Mouse (Mus musculus): ENCODE results near the gene Syt17.
"Not testable (repeated sequence)": the region's sequence is repeated elsewhere in the genome, so short reads cannot be mapped to it uniquely, and the experiment has no call there.

Gene Syt17

DNA sequence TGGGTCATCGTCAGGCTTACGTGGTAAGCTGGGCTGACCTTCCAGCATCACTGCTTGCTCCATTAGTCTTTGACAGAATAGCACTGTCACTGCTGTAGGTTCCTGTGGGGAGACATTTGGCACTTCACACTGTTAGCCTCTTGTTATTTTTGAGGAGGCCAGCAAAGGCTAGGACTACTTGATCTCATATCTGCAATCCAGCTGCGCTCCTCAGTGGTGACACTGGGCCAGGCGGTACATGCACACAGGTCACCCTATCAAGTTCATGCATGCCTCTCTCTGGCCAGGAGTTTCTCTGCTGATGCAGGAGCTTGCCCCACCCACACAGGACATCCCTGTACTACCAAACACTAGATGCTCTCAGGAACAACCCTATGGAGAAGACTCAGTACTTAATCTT is 71.4 kb downstream of the Syt17 start:
- DNase-seq (ENCODE audit: low spot score), result no peak

DNA sequence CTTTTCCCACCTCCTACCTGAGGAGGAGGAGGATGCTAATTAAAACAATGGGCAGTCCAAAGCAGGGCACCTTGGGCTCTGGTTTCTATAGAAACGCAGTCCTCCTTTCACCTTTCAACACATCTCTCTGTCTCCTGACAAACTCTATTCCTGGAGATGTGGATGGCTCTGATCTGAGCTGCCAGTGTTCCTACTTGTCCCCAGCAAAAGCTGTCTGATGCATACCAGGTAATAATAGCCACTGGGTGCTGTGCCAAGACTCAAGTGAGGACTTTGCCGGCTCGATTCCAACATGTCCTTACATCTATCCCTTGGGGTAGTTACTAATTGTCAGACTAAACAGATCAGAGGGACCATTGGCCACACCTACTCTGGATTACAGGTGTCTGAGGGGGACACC is 72.7 kb downstream of the Syt17 start:
- no peak for DNase-seq (ENCODE audit: low spot score)

DNA sequence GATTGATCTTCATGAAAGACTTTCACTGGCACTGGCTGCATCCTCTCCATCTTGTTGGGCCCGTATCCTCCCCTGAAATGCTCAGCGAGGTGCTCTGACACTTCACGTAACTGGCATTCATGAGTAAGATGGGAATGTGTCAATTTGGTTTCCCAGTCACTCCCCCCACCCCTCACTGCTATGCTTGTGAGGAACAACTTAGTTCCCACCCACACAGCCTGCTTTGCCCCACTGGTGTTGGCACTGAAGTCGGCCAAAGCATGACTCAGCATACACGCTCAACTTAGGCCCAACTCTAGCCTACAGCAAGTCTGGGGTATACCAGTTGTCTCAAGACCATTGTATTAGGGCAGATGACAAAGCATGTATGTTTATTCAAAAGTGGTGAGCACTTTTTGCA is 76.7 kb downstream of the Syt17 start:
- no peak for DNase-seq (ENCODE audit: low spot score)

DNA sequence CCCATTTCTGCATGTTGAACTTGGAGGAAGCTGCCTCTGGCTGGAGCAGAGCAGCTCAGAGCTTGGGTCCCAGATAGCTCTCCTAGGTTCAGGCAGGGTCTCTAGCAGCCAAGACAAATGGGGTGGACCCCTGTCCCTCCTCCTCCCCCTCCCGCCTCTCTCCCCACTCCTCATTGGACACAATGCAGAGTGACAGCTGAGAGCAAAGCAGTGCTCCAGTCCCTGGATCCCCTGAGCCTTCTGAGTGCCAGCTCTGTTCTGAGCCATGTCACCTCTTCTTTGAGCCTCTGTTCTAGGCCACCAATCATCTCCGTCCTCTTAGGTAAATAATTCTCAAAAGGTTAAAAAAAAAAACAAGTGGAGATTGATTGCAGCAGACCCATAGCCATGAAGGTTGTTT is 78.3 kb downstream of the Syt17 start:
- no peak for DNase-seq (ENCODE audit: low spot score)

DNA sequence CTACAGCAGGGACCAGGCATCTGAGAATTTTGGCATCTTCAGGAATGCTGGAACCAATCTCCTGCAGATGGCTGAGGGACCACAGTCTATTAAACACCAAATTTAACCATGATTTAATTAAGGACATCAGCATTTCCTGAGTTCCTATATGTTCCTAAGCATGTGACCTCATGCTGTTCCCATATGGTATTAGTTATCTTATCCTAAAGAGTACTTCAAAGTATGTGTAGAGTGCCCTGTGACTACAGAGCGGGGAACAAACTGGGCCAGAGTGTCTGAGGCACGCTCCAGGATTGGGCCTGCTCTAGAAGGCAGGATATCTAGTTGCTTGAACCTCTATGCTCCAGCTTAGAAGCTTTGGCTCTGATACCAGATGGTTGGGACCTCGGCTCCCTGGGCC is 82.1 kb downstream of the Syt17 start:
- DNase-seq (ENCODE audit: low spot score), result no peak

DNA sequence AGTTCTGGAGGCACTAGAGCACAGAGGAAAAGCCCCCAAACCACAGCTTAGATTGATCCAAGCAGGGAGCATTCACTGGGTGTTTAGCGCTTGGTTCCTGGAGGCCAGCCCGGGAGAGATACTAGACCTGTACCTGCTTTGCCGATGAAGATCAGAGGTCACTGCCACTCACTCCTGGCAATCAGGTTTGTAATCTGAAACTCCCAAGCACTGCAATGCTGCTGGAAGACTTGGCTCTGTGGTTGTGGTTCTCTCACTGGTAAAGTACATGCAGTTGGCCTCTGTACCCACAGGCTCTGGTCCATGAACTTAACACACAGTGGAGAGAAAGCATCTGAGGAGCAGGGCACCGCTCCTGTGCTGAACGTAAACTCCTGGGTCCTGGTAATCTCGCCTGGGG is 82.8 kb downstream of the Syt17 start:
- no peak for DNase-seq (ENCODE audit: low spot score)

DNA sequence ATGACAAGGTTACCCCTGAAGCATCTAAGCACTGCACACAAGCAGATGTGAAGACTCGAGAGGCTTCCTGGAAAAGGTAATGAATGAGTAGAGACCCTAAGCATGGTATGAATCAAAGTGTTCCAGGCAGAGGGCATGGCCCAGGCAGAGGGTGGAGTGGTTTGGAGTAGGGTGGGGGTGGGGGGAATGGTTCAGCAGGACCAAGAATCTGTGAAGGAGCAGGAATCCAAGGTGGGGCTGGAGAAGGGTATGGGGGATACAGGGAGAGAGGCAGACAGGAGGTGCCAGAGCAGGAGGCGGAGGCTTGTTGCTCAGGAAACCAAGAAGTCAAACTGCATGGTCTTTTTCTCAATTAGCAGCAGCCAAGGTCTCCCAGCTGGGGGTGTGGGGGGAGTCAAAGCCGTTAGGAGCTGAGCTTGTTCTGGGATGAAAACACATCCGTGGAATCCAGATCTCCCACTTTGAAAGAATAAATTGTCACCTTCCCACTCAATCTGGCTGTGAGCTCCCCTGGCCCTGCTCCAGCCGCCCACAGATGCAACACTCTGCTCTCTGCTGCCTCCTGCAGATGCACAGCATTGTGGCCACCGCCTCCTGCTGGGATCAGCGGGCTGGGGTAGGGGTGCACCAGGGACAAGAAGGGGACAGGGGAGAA is 83.5 kb downstream of the Syt17 start:
- peak; percentile 2 for DNase-seq (ENCODE audit: low spot score)

DNA sequence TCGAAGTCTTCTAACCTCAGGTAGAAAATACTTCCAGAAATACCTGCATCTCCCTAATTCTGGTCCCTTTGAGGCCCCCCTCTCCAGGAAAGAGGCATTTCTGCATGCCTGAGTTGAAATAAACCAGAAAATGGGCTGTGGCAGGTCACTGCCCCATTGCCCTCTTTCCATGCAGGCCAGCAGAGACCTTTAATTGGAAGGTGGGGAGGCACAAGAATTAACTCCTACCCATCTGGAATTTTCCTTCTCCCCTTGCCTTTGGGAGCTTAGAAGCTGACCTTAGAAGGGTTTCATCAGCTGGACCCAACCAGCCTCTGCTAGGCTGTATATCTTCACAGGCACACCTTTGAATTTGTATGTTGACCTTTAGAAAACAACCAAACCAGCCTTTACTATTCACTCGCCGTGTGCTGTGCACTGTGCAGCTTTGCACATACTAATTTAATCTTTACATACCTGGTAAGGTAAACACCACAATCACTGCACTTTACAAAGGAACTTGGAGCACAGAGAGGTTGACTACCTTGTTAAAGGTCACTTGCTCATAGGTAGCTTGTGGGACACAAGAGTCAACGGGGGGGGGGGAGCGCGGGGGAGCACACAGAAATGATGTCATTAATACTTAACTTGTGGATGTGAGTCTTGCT is 84.3 kb downstream of the Syt17 start:
- no peak for DNase-seq (ENCODE audit: low spot score)

DNA sequence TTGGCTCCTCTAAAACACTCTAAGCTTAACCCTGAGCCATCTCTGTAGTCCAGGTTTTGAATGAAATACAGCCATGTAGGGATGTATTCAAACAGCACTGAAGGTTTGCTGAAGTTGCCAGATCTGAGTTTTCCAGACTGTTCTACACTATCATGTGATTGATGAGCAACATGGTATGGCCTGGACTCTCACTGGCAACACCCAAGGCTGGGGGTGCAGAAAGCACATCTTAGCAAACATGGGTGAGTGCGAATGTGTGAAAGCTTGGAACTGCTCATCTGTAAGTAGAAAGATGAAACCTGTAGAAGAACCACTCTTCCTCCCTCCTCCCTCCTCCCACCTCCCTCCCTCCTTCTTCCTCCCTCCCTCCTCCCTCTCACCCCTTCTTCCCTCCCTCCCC is 85.1 kb downstream of the Syt17 start:
- no peak for DNase-seq (ENCODE audit: low spot score)

DNA sequence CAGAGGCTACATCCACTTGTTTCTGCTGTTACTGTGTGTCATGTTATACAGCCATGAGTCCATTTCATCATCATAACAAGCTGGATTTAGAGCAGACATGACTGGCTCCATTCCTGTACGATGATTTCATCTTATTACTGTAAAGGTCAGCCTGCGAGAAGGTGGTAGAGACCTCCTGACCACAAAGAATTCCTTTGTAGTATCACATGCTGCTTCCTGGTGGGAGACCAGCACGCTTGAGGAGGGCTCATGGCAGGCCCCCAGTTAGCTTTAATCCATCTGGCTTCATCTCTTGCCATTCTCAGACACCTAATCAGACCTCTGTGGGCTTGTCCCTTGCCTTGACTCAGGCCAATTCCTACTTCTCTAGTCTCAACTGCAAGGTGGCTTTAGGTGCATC is 85.8 kb downstream of the Syt17 start:
- no peak for DNase-seq (ENCODE audit: low spot score)

DNA sequence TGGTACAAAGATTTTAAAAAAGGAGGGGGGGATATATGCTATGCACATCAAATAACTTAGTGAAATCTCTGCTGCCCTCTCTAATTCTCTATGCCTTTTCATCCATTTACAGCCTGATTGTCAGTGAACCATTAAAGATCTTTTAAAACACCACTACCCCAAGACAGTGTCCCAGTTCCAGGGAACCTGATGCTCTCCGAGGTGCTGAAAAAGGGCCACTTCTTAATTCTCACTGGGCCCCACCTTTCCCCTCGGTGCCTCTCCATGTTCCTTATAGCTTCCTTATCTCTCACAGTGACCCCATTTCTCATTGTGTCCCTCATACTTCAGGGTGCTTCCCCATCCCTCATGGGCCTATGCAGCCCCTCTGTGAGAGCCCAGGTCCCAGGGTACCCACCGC is 89.0 kb downstream of the Syt17 start:
- DNase-seq (ENCODE audit: low spot score), result no peak

DNA sequence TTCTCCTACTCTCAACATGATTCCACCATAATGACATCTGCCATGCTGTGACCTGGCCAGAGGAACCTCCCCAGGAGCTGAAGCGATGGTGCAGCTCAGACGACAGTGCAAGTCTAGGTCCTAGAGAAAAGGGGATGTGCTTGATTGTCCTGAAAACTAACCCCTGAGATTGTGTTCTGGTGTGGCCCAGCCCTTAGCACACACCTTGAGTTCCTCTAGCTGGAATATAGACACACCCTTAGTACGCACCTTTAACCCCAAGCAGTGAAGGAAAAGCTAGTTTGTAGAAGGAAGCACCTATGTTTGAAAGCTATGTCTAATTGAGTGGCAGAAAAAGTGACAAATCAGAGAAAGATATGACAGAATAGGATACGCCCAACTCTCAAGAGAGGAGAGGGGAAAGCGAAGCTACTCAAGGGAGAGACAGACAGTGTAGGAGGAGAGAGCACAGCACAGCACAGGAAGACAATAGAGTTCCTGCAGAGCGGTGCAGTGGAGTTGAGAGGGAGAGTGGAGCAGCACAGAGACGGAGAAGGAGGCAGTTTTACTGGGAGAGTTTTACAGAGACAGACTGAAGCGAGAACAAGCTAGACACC is 91.5 kb downstream of the Syt17 start:
- DNase-seq (ENCODE audit: low spot score), result not testable (repeated sequence)

DNA sequence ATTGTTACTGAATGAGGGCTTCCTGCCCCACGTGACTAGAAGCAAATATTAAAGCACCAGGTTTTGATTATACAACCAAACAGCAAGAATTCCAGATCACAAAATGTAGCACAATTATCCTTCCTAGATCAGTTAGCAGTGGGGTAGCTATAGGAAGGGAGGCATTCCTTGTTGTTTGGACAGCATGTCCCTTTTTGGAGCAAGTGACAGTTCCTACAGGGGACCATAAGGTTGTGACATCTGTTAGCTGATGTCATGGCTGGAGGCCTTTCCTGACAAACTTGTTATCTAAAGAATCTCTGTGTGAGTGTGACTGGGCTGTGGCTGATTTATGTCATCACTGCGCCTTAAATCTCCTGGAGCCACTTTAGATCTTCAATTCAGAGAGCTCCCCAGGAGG is 97.2 kb downstream of the Syt17 start:
- DNase-seq (ENCODE audit: low spot score), result no peak

DNA sequence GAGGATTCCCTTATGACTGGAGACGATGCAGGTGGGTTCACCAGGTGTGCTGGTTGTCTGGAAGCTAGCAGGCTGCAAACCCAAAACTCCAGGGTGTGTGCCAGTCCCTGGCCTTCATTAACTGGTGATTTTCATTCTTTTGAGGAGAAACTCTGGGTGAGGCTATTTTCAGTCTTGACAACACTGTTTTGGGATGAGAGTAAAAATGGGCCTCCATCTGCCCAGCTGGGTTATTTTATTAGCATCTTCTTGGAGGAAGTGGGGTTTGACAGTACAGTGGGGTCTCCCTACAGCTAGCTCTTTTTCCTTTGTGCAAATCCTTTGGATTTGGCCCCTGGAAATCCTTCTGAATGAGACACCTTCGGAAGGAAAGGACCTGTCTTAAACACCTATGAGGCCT is 101.1 kb downstream of the Syt17 start:
- no peak for DNase-seq (ENCODE audit: low spot score)

DNA sequence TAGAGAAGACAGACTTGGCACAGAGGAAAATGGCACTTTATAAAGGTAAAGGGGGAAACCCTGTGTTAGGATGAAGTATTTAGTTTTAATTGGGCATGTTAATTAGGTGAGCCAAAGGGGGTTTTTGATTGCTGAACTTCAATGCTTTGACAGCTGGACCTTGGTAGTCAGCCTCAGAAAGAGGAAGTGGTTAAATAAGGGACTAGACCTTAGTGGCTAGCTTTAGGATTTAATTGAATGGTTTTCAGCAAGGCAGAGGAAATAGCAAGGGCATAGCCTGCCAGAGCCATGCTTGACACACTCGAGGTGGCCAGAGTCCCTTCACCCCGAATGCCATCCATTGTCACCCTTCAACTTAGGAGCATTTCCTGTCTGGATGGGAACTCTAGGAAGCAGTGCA is 101.6 kb downstream of the Syt17 start:
- DNase-seq (ENCODE audit: low spot score), result no peak

DNA sequence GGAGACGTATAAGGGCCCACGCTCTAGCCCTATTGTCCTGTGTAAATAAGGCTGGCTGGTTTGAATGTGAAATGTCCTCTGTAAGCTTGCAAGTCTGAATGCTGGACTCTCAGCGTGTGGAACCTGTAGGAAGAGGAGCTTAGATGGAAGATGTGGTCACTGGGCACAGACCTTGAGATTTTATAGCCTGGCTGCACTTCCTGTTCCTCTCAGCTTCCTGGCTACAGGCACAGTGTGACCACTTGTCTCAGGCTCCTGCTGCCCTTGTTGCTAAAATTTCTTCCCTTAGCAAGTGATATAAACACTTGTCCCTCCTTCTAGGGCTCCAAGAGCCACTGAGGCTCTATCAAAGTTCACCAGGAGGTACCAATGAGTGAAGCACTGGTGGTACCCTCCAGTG is 102.6 kb downstream of the Syt17 start:
- no peak for DNase-seq (ENCODE audit: low spot score)

DNA sequence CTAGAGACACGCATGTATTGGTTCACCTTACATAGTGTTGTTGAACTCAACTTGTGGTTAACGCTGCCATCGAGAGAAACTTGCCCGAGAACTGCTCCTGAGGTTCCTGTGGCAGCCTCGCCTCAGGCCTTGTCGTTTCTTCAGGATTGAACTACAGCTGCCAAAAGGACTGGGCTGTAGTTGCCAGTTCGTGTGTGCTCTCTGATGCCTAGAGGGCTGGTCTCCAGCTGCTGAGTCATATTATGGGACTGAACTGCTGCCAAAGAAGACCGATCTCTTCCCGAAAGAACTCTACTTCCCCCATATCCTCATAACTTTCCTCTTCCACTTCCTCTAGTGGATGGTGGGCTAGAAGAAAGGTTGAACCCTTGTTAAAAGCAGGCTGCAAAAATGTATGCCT is 103.3 kb downstream of the Syt17 start:
- DNase-seq (ENCODE audit: low spot score), result no peak
